Mouse (Mus musculus) induced T-regulatory cell, adult 2 months (primary cell): ENCODE data around the gene Myrip.

Source experiments
- DNase-seq: peaks from one replicate; pipeline ENCODE4 v3.0.0-alpha.2; 2012; ENCODE audit warnings: low read depth

Gene Myrip

GRCm38 (mm10) chr9:120455768-120456655, 154.7 kb downstream of the Myrip start:
- DNase-seq = no peak

- no peak for DNase-seq
Measured at GRCm38 (mm10) chr9:120470431-120470830, 169.1 kb downstream of the Myrip start.

GRCm38 (mm10) chr9:120481644-120482043, 180.3 kb downstream of the Myrip start:
- no peak for DNase-seq

- DNase-seq = no peak
Measured at GRCm38 (mm10) chr9:120482382-120482781, 181.1 kb downstream of the Myrip start.

- DNase-seq = no peak
Measured at GRCm38 (mm10) chr9:120483101-120483500, 181.8 kb downstream of the Myrip start.

- DNase-seq = no peak
Measured at GRCm38 (mm10) chr9:120487076-120487475, 185.8 kb downstream of the Myrip start.

GRCm38 (mm10) chr9:120491509-120491908, 190.2 kb downstream of the Myrip start:
- DNase-seq = peak; percentile 45

- DNase-seq = peak; percentile 62
Measured at GRCm38 (mm10) chr9:120492010-120492399, 190.7 kb downstream of the Myrip start, which contains the start of gene Eif1b. Gene Eif1b (plus strand): TSS chr9:120492232.

- peak; percentile 90 for DNase-seq
Measured at GRCm38 (mm10) chr9:120492400-120493351, 191.4 kb downstream of the Myrip start.

- no peak for DNase-seq
Measured at GRCm38 (mm10) chr9:120493781-120494180, 192.5 kb downstream of the Myrip start.

- DNase-seq = peak; percentile 85
Measured at GRCm38 (mm10) chr9:120496691-120497090, 195.4 kb downstream of the Myrip start.

GRCm38 (mm10) chr9:120497983-120498382, 196.7 kb downstream of the Myrip start:
- no peak for DNase-seq

- DNase-seq = peak; percentile 74
Measured at GRCm38 (mm10) chr9:120501191-120501902, 200.0 kb downstream of the Myrip start.

GRCm38 (mm10) chr9:120502013-120502412, 200.7 kb downstream of the Myrip start:
- peak; percentile 95 for DNase-seq

GRCm38 (mm10) chr9:120504423-120504822, 203.1 kb downstream of the Myrip start:
- DNase-seq = no peak

GRCm38 (mm10) chr9:120511781-120512180, 210.5 kb downstream of the Myrip start:
- DNase-seq = peak; percentile 67

GRCm38 (mm10) chr9:120516720-120517119, 215.4 kb downstream of the Myrip start:
- no peak for DNase-seq

GRCm38 (mm10) chr9:120518946-120519345, 217.6 kb downstream of the Myrip start:
- no peak for DNase-seq

- no peak for DNase-seq
Measured at GRCm38 (mm10) chr9:120519469-120520125, 218.3 kb downstream of the Myrip start.

- DNase-seq = no peak
Measured at GRCm38 (mm10) chr9:120521161-120521560, 219.8 kb downstream of the Myrip start.
